Mouse (Mus musculus): ENCODE results near the gene Lmx1b.

- TF ChIP-seq CTCF (IDR thresholded peaks at IDR 0.05; ENCODE audit: low read depth, low read length) (peak; percentile 79), TAL1 (conservative IDR thresholded peaks at IDR 0.05; ENCODE audit: low read depth, low read length) (no peak)
Measured at GRCm38 (mm10) chr2:33682219-33682618, 41.9 kb upstream of the Lmx1b start.
